Mouse (Mus musculus): ENCODE data around the gene Fam126b. TPM values are rescaled to one million over a fixed set of nuclear protein-coding genes. Genes with fewer than 3 reads are reported as not detected.
"Not testable (repeated sequence)": the region's sequence is repeated elsewhere in the genome, so short reads cannot be mapped to it uniquely, and the experiment has no call there.

Gene Fam126b
- polyA plus RNA-seq, 1 experiment from 2014 or later, result 9.2 TPM

- ATAC-seq (ENCODE audit: insufficient number of reproducible peaks, insufficient read depth, low FRiP score, low TSS enrichment, low read depth), result no peak
- WGBS, result 40% methylated on average over 1 of the region's 1 CpGs
Measured at GRCm38 (mm10) chr1:58610611-58611010, 24.5 kb upstream of the Fam126b start.

DNA sequence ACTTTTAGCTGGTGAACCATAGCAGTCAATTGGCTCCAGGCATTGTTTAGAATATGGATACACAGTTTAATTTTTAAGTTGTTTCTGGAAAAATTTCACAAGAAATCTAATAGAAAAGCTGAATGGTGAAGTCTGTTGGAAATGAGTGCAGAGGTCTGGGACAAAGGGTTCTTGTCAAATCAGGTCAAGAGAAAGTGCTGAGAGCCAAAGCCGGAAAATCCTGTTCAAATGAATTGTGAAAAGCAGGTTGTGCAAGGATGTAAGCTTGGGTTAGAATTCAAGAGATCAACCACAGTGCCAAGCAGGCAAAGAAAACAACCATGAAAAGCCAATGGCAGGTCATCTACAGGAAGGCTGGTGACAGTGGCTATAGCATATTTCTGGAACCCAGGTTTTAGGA lies 24.0 kb upstream of the Fam126b start:
- Histone ChIP-seq H3K9ac (no peak overlapping the region), H3K27me3 (no peaks in the 10 kb centered on the region), H3K4me1 (no peaks in the 10 kb centered on the region), H3K36me3 (no peaks in the 10 kb centered on the region), H3K27ac (no peak overlapping the region), H3K4me2 (no peak overlapping the region), H3K9me3 (no peaks in the 10 kb centered on the region), H3K4me3 (no peak overlapping the region)
- ATAC-seq (ENCODE audit: insufficient number of reproducible peaks, insufficient read depth, low FRiP score, low TSS enrichment, low read depth), result no peak
- WGBS, result 69% methylated on average over 1 of the region's 1 CpGs

More at GRCm38 (mm10) chr1:58610611-58611010, 24.5 kb upstream of the Fam126b start:
- no peaks in the 10 kb centered on the region for H3K4me1 ChIP-seq
- H3K9me3 ChIP-seq, result no peaks in the 10 kb centered on the region
- H3K36me3 ChIP-seq, result no peaks in the 10 kb centered on the region
- no peak overlapping the region for H3K4me3 ChIP-seq
- H3K9ac ChIP-seq, result no peak overlapping the region
- H3K4me2 ChIP-seq, result no peak overlapping the region
- no peaks in the 10 kb centered on the region for H3K27me3 ChIP-seq
- no peak overlapping the region for H3K27ac ChIP-seq

GRCm38 (mm10) chr1:58609591-58609990 lies 23.5 kb upstream of the Fam126b start:
- not testable (repeated sequence) for H3K9me3 ChIP-seq; H3K4me3 ChIP-seq; ATAC-seq (ENCODE audit: insufficient number of reproducible peaks, insufficient read depth, low FRiP score, low TSS enrichment, low read depth); H3K27me3 ChIP-seq; H3K27ac ChIP-seq; H3K4me1 ChIP-seq; H3K36me3 ChIP-seq; H3K4me2 ChIP-seq; H3K9ac ChIP-seq
- 86% methylated on average over 5 of the region's 5 CpGs for WGBS

GRCm38 (mm10) chr1:58603738-58604137 lies 17.6 kb upstream of the Fam126b start:
- Histone ChIP-seq H3K9ac (no peak overlapping the region), H3K4me3 (no peak overlapping the region), H3K36me3 (no peaks in the 10 kb centered on the region), H3K27me3 (no peaks in the 10 kb centered on the region), H3K4me1 (no peaks in the 10 kb centered on the region), H3K27ac (no peak overlapping the region), H3K4me2 (no peak overlapping the region), H3K9me3 (no peaks in the 10 kb centered on the region)
- no peak for ATAC-seq (ENCODE audit: insufficient number of reproducible peaks, insufficient read depth, low FRiP score, low TSS enrichment, low read depth)
- WGBS, result 71% methylated on average over 4 of the region's 4 CpGs

- Histone ChIP-seq H3K9ac (no peak overlapping the region), H3K4me3 (no peak overlapping the region), H3K27ac (no peak overlapping the region), H3K4me2 (no peak overlapping the region), H3K36me3 (no peaks in the 10 kb centered on the region), H3K9me3 (no peaks in the 10 kb centered on the region), H3K4me1 (no peaks in the 10 kb centered on the region), H3K27me3 (no peaks in the 10 kb centered on the region)
- WGBS, result 79% methylated on average over 4 of the region's 4 CpGs
- no peak for ATAC-seq (ENCODE audit: insufficient number of reproducible peaks, insufficient read depth, low FRiP score, low TSS enrichment, low read depth)
Measured at GRCm38 (mm10) chr1:58602681-58603080, 16.6 kb upstream of the Fam126b start.

- peaks cover 9% of the 10 kb centered on the region for H3K4me1 ChIP-seq
- H3K9me3 ChIP-seq, result no peaks in the 10 kb centered on the region
- 80% methylated on average over 1 of the region's 1 CpGs for WGBS
- H3K36me3 ChIP-seq, result peaks cover 7% of the 10 kb centered on the region
- H3K9ac ChIP-seq, result no peak overlapping the region
- peak overlapping the region; percentile 74 for H3K4me2 ChIP-seq
- peak overlapping the region; percentile 82 for H3K4me3 ChIP-seq
- no peak for ATAC-seq (ENCODE audit: insufficient number of reproducible peaks, insufficient read depth, low FRiP score, low TSS enrichment, low read depth)
- no peak overlapping the region for H3K27ac ChIP-seq
- H3K27me3 ChIP-seq, result no peaks in the 10 kb centered on the region
Measured at GRCm38 (mm10) chr1:58587491-58587890, 1.4 kb upstream of the Fam126b start.

- Histone ChIP-seq H3K9ac (peak overlapping the region; percentile 91), H3K4me2 (peak overlapping the region; percentile 74), H3K9me3 (no peaks in the 10 kb centered on the region), H3K4me1 (peaks cover 9% of the 10 kb centered on the region), H3K36me3 (no peaks in the 10 kb centered on the region), H3K4me3 (peak overlapping the region; percentile 82), H3K27ac (no peak overlapping the region; the same call in 1 of the 2 replicates), H3K27me3 (no peaks in the 10 kb centered on the region)
- WGBS, result 5% methylated on average over 36 of the region's 36 CpGs
- peak; percentile 71; the same call in 1 of the 2 replicates for ATAC-seq (ENCODE audit: insufficient number of reproducible peaks, insufficient read depth, low FRiP score, low TSS enrichment, low read depth)
Measured at GRCm38 (mm10) chr1:58585373-58586170, 551 bp downstream of the Fam126b start.

DNA sequence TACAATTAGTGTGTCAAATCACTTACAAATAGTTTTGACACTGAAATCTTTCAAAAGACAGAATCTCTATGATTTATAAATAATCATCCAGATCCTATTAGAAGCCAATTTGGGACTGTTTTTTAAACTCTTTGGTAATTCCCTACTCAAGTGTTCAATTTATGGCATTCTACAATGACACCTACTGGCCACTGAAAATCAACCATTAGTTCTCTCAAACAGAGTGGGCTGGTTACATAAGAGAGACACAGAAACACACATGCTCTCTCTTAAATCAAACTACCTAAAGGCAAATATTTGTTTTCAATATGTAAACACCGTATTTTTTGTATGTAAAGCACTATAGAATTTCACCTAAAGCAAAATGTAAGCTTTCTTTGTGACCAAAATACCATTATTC lies 1.9 kb downstream of the Fam126b start:
- Histone ChIP-seq H3K9ac (no peak overlapping the region), H3K4me1 (peaks cover 9% of the 10 kb centered on the region), H3K27me3 (no peaks in the 10 kb centered on the region), H3K36me3 (0 out of 2 replicates have a peak, but pooled peaks cover 3% of the 10 kb centered on the region), H3K27ac (no peak overlapping the region), H3K4me2 (no peak overlapping the region), H3K9me3 (no peaks in the 10 kb centered on the region), H3K4me3 (no peak overlapping the region)
- WGBS, result 74% methylated on average over 1 of the region's 1 CpGs
- ATAC-seq (ENCODE audit: insufficient number of reproducible peaks, insufficient read depth, low FRiP score, low TSS enrichment, low read depth), result no peak

GRCm38 (mm10) chr1:58582611-58583010 lies 3.5 kb downstream of the Fam126b start:
- H3K9me3 ChIP-seq, result no peaks in the 10 kb centered on the region
- 62% methylated on average over 1 of the region's 1 CpGs for WGBS
- no peak for ATAC-seq (ENCODE audit: insufficient number of reproducible peaks, insufficient read depth, low FRiP score, low TSS enrichment, low read depth)
- peaks cover 9% of the 10 kb centered on the region for H3K4me1 ChIP-seq
- H3K4me2 ChIP-seq, result no peak overlapping the region
- no peak overlapping the region for H3K9ac ChIP-seq
- H3K27ac ChIP-seq, result no peak overlapping the region
- 0 out of 2 replicates have a peak, but pooled peaks cover 3% of the 10 kb centered on the region for H3K36me3 ChIP-seq
- no peaks in the 10 kb centered on the region for H3K27me3 ChIP-seq
- no peak overlapping the region for H3K4me3 ChIP-seq

- no peak for ATAC-seq (ENCODE audit: insufficient number of reproducible peaks, insufficient read depth, low FRiP score, low TSS enrichment, low read depth)
- Histone ChIP-seq H3K4me2 (no peak overlapping the region), H3K27me3 (no peaks in the 10 kb centered on the region), H3K36me3 (0 out of 2 replicates have a peak, but pooled peaks cover 3% of the 10 kb centered on the region), H3K4me3 (no peak overlapping the region), H3K4me1 (no peaks in the 10 kb centered on the region), H3K9ac (no peak overlapping the region), H3K27ac (no peak overlapping the region), H3K9me3 (no peaks in the 10 kb centered on the region)
- WGBS, result 91% methylated on average over 2 of the region's 2 CpGs
Measured at GRCm38 (mm10) chr1:58579179-58579578, 6.9 kb downstream of the Fam126b start.

DNA sequence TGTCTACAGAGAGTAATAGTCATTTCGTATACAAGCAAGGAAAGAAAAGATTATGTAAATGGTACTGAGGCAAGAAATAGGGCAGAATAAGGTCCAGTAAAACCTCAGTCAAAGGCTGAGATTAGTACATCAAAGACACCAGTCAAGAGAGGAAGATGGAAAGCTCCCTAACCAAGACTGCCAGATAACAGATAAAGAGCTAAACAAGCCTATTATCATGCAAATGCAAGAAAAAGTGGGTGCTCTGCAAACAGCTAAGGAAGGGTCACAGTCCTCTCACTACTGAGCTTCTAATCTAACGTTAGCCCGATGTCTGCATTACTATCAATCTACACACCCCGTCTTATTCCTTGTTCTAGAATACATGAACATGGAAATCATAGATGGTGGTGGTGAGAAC lies 15.7 kb downstream of the Fam126b start:
- no peaks in the 10 kb centered on the region for H3K36me3 ChIP-seq
- H3K27ac ChIP-seq, result no peak overlapping the region
- H3K27me3 ChIP-seq, result no peaks in the 10 kb centered on the region
- H3K4me1 ChIP-seq, result no peaks in the 10 kb centered on the region
- H3K9me3 ChIP-seq, result no peaks in the 10 kb centered on the region
- ATAC-seq (ENCODE audit: insufficient number of reproducible peaks, insufficient read depth, low FRiP score, low TSS enrichment, low read depth), result no peak
- no peak overlapping the region for H3K4me2 ChIP-seq
- 65% methylated on average over 4 of the region's 4 CpGs for WGBS
- H3K9ac ChIP-seq, result no peak overlapping the region
- H3K4me3 ChIP-seq, result no peak overlapping the region

DNA sequence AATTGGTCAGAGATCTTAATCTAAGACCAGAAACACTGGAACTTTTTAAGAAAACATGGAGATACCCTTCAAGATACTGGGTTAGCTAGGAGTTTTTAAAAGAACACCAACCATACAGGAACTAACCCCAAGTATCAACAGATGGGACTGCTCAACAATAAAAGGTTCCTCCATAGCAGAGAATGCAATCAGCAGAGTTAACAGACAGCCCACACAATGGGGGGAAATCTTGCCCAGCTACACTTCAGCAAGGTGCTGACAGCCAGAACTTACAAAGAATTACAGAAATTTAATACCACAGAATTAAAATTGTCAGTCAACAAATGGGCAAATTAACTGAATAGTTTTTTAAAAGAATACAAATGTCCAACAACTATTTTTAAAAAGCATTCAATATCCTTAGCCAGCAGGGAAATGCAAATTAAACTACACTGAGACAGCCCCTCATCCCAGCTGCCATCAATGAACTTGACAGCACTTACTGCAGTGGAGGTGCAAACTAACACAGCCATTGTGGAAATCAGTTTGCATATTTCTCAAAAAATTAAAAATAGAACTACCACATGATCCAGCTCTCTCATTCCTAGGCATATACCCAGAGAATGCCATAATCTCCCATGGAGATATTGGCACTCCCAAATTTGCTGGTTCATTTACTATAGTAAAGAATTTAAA lies 17.5 kb downstream of the Fam126b start:
- ATAC-seq (ENCODE audit: insufficient number of reproducible peaks, insufficient read depth, low FRiP score, low TSS enrichment, low read depth), result no peak
- H3K4me2 ChIP-seq, result no peak overlapping the region

More for the DNA sequence above, 17.5 kb downstream of the Fam126b start:
- Histone ChIP-seq H3K4me1 (no peaks in the 10 kb centered on the region), H3K4me3 (no peak overlapping the region), H3K9ac (no peak overlapping the region), H3K9me3 (no peaks in the 10 kb centered on the region), H3K27me3 (no peaks in the 10 kb centered on the region), H3K27ac (no peak overlapping the region), H3K36me3 (0 out of 2 replicates have a peak, but pooled peaks cover 7% of the 10 kb centered on the region)
